Mouse (Mus musculus): ENCODE measurements at regions not wholly inside any gene's neighbourhood (a gene's known extent, or its start where the extent isn't known, plus 50 kb on each side); places are given as distances from the start of the nearest gene placed in this dataset.
"Not testable (repeated sequence)": the region's sequence is repeated elsewhere in the genome, so short reads cannot be mapped to it uniquely, and the experiment has no call there.

DNA sequence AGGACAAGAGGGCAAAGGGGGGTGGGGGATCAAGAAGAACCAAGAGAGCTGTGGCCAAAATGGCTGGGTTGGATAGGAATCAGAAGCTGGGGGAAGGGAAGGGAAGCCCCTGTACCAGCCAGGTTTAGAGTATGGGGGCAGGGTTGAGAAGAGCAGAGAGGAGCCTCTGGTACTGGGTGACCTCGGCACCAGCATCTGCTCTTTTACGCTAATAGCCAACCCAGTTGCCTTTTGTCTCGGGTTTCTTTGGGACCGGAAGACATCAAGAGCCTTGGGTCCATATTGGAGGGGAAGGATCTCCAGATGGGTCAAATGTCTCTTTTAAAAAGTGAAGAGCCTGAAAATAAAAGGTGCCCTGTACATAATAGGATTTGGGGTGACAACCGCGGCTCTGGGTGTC lies 493.0 kb upstream of the Gulo start:
- no peak for DNase-seq (ENCODE audit: low spot score)
- 83% methylated on average over 6 of the region's 6 CpGs for WGBS
- Histone ChIP-seq H3K36me3 (ENCODE audit: control insufficient read depth, insufficient read depth, low read length) (no peaks in the 10 kb centered on the region), H3K4me3 (ENCODE audit: low read depth, low read length) (no peak overlapping the region), H3K27me3 (replicated peaks; ENCODE audit: control insufficient read depth, insufficient read depth, low read length) (no peaks in the 10 kb centered on the region), H3K4me2 (ENCODE audit: low read depth, low read length) (no peak overlapping the region), H3K27ac (replicated peaks; ENCODE audit: low read depth, low read length) (no peak overlapping the region), H3K9me3 (ENCODE audit: control insufficient read depth, low read length) (no peaks in the 10 kb centered on the region), H3K4me1 (ENCODE audit: control insufficient read depth, insufficient read depth, low read length) (peaks cover 16% of the 10 kb centered on the region), H3K9ac (ENCODE audit: low read depth, low read length) (no peak overlapping the region)
- ATAC-seq (ENCODE audit: low read depth) = no peak

DNA sequence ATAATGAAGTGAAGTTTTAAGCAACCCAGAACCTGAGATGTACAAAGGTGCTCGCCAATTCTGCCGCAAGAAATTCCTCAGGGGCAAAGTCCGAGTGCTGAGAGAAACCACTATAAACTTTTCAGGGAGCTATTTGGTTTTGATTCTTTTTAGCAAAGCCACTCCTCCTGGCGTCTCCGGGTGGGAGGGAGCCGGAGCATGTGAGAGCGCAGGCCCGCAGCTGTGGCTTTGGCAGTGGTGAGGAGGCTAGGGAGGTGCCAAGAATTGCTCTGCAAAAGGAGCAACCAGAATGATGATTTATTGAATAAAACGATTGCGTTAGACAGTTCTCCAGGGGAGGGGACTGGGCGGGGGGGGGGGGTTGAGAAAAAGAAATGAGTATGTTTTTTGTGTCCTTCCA lies 490.9 kb upstream of the Gulo start:
- peak; percentile 95 for DNase-seq (ENCODE audit: low spot score)
- H3K4me1 ChIP-seq (ENCODE audit: control insufficient read depth, insufficient read depth, low read length) = peaks cover 16% of the 10 kb centered on the region
- H3K9me3 ChIP-seq (ENCODE audit: control insufficient read depth, low read length) = no peaks in the 10 kb centered on the region
- 0 out of 2 replicates have a peak overlapping the region, but pooled peaks have one; percentile 0 for H3K4me3 ChIP-seq (ENCODE audit: low read depth, low read length)
- ATAC-seq (ENCODE audit: low read depth) = peak; percentile 83
- no peak overlapping the region for H3K9ac ChIP-seq (ENCODE audit: low read depth, low read length)
- 10% methylated on average over 10 of the region's 11 CpGs for WGBS
- H3K4me2 ChIP-seq (ENCODE audit: low read depth, low read length) = peak overlapping the region; percentile 27
- 0 out of 2 replicates have a peak overlapping the region, but pooled peaks have one; percentile 36 for H3K27ac ChIP-seq (replicated peaks; ENCODE audit: low read depth, low read length)
- no peaks in the 10 kb centered on the region for H3K27me3 ChIP-seq (replicated peaks; ENCODE audit: control insufficient read depth, insufficient read depth, low read length)
- H3K36me3 ChIP-seq (ENCODE audit: control insufficient read depth, insufficient read depth, low read length) = no peaks in the 10 kb centered on the region

DNA sequence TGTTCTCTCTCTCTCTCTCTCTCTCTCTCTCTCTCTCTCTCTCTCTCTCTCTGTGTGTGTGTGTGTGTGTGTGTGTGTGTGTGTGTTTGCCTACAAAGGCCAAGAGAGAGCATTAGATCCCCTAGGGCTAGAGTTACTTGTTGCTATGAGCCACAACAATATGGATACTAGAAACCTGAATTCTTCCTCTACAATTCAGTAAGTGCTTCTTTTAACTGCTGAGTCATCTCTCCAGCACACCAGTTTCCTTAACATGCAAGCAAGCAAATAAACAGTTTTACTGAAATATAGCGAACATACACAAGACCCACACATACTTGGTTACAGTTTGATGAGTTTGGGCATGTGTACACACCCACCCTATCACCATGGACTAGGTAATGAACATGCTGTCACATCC lies 486.1 kb upstream of the Gulo start:
- H3K27me3 ChIP-seq (replicated peaks; ENCODE audit: control insufficient read depth, insufficient read depth, low read length) = no peaks in the 10 kb centered on the region
- H3K4me1 ChIP-seq (ENCODE audit: control insufficient read depth, insufficient read depth, low read length) = peaks cover 11% of the 10 kb centered on the region
- ATAC-seq (ENCODE audit: low read depth) (no peak), DNase-seq (ENCODE audit: low spot score) (no peak)
- WGBS = 77% methylated on average over 1 of the region's 1 CpGs
- H3K4me3 ChIP-seq (ENCODE audit: low read depth, low read length) = no peak overlapping the region
- no peak overlapping the region for H3K9ac ChIP-seq (ENCODE audit: low read depth, low read length)
- H3K27ac ChIP-seq (replicated peaks; ENCODE audit: low read depth, low read length) = no peak overlapping the region; the same call in 1 of the 2 replicates
- no peak overlapping the region for H3K4me2 ChIP-seq (ENCODE audit: low read depth, low read length)
- H3K36me3 ChIP-seq (ENCODE audit: control insufficient read depth, insufficient read depth, low read length) = no peaks in the 10 kb centered on the region
- no peaks in the 10 kb centered on the region for H3K9me3 ChIP-seq (ENCODE audit: control insufficient read depth, low read length)

DNA sequence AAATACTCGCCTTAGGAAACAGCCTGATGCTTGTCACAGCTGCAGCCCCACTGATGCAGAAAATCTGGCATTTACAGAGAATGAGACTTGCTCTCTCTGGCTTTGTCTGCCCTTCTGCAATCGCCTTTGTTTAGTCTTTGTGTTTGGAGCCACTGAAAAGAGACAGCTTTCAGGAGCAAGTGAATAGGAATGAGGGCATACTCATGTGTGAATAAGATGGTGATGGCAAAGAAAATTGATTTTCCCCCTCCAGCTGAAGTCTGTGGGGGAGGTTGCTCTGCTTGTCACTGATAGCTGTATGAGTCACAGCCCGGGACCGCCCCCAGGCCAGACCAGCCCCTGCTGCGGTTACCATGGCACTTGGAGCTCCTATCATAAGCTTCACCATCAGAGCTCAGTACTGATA lies 485.5 kb upstream of the Gulo start:
- H3K36me3 ChIP-seq (ENCODE audit: control insufficient read depth, insufficient read depth, low read length) = no peaks in the 10 kb centered on the region
- no peak overlapping the region for H3K9ac ChIP-seq (ENCODE audit: low read depth, low read length)
- 0 out of 2 replicates have a peak overlapping the region, but pooled peaks have one; percentile 3 for H3K4me2 ChIP-seq (ENCODE audit: low read depth, low read length)
- peaks cover 9% of the 10 kb centered on the region for H3K4me1 ChIP-seq (ENCODE audit: control insufficient read depth, insufficient read depth, low read length)
- no peak overlapping the region for H3K4me3 ChIP-seq (ENCODE audit: low read depth, low read length)
- no peaks in the 10 kb centered on the region for H3K9me3 ChIP-seq (ENCODE audit: control insufficient read depth, low read length)
- WGBS = 8% methylated on average over 5 of the region's 5 CpGs
- no peaks in the 10 kb centered on the region for H3K27me3 ChIP-seq (replicated peaks; ENCODE audit: control insufficient read depth, insufficient read depth, low read length)
- peak; percentile 89 for DNase-seq (ENCODE audit: low spot score)
- H3K27ac ChIP-seq (replicated peaks; ENCODE audit: low read depth, low read length) = no peak overlapping the region; the same call in 1 of the 2 replicates
- ATAC-seq (ENCODE audit: low read depth) = peak; percentile 97

DNA sequence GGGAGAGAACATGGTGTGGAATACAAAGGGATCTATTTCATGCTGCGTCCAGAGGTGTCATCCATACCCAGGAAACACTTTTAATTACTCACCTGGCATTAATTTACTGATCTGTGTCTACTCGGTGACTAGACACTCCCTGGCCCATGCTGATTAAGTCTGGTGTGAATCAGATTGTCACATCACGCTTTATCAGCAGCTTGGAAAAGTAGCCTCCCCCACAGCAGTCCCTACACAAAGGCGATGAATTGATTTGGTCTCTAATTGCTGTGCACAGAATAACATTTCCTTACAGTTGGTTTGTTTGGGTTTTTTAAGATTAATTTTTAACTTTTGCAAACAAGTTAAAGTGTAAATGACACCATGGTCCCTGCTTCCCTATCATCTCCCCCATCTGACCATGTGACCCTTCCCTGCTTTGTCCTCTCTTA lies 484.7 kb upstream of the Gulo start:
- no peak overlapping the region for H3K4me2 ChIP-seq (ENCODE audit: low read depth, low read length)
- H3K27ac ChIP-seq (replicated peaks; ENCODE audit: low read depth, low read length) = no peak overlapping the region; the same call in 1 of the 2 replicates
- H3K27me3 ChIP-seq (replicated peaks; ENCODE audit: control insufficient read depth, insufficient read depth, low read length) = no peaks in the 10 kb centered on the region
- ATAC-seq (ENCODE audit: low read depth) = no peak
- no peak overlapping the region for H3K4me3 ChIP-seq (ENCODE audit: low read depth, low read length)
- H3K9me3 ChIP-seq (ENCODE audit: control insufficient read depth, low read length) = no peaks in the 10 kb centered on the region
- 42% methylated on average over 4 of the region's 4 CpGs for WGBS
- H3K9ac ChIP-seq (ENCODE audit: low read depth, low read length) = no peak overlapping the region
- no peaks in the 10 kb centered on the region for H3K36me3 ChIP-seq (ENCODE audit: control insufficient read depth, insufficient read depth, low read length)
- no peak for DNase-seq (ENCODE audit: low spot score)
- H3K4me1 ChIP-seq (ENCODE audit: control insufficient read depth, insufficient read depth, low read length) = peaks cover 7% of the 10 kb centered on the region; the same call in 1 of the 2 replicates

DNA sequence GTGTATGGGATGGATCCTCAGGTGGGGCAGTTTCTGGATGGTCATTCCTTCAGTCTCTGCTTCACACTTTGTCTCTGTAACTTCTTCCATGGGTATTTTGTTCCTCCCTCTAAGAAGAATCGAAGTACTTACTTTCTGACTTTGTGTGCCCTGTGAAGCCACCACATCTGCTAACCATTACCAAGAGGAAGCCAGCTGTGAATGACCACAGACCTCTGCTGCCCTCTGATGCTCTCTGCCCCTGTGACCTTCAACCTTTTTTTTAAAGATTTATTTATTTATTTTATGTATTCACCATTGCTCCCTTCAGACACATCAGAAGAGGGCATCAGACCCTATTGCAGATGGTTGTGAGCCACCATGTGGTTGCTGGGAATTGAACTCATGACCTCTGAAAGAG lies 475.7 kb upstream of the Gulo start:
- not testable (repeated sequence) for H3K4me2 ChIP-seq (ENCODE audit: low read depth, low read length); H3K36me3 ChIP-seq (ENCODE audit: control insufficient read depth, insufficient read depth, low read length); ATAC-seq (ENCODE audit: low read depth); H3K4me3 ChIP-seq (ENCODE audit: low read depth, low read length); H3K4me1 ChIP-seq (ENCODE audit: control insufficient read depth, insufficient read depth, low read length); H3K9ac ChIP-seq (ENCODE audit: low read depth, low read length); DNase-seq (ENCODE audit: low spot score); H3K27me3 ChIP-seq (replicated peaks; ENCODE audit: control insufficient read depth, insufficient read depth, low read length); H3K27ac ChIP-seq (replicated peaks; ENCODE audit: low read depth, low read length); H3K9me3 ChIP-seq (ENCODE audit: control insufficient read depth, low read length)
- WGBS = 50% methylated on average over 1 of the region's 1 CpGs

DNA sequence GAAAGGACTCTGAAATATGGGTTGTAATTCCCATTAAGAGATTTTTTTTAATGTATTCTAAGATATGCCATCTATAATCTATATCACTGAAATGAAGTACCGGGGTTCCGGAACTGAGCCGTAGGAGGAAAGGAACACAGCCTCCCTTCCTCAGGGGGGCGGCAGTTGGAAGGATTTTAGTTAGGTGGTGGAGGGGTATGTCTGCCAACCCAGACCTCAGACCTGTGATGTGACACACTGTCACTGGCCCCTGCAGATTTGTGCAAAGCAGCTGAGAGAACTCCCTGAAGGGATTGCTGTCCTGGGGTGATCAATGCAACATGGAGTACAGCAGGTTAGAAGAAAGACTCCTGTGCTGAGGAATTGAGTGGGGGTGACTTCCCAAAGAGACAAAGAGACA lies 470.2 kb upstream of the Gulo start:
- Histone ChIP-seq H3K9me3 (ENCODE audit: control insufficient read depth, low read length) (peaks cover 3% of the 10 kb centered on the region; the same call in 1 of the 2 replicates), H3K36me3 (ENCODE audit: control insufficient read depth, insufficient read depth, low read length) (no peaks in the 10 kb centered on the region), H3K4me1 (ENCODE audit: control insufficient read depth, insufficient read depth, low read length) (peaks cover 7% of the 10 kb centered on the region; the same call in 1 of the 2 replicates), H3K4me3 (ENCODE audit: low read depth, low read length) (no peak overlapping the region), H3K27ac (replicated peaks; ENCODE audit: low read depth, low read length) (no peak overlapping the region), H3K4me2 (ENCODE audit: low read depth, low read length) (no peak overlapping the region), H3K27me3 (replicated peaks; ENCODE audit: control insufficient read depth, insufficient read depth, low read length) (no peaks in the 10 kb centered on the region), H3K9ac (ENCODE audit: low read depth, low read length) (no peak overlapping the region)
- no peak for ATAC-seq (ENCODE audit: low read depth)
- no peak for DNase-seq (ENCODE audit: low spot score)
- 72% methylated on average over 4 of the region's 4 CpGs for WGBS

DNA sequence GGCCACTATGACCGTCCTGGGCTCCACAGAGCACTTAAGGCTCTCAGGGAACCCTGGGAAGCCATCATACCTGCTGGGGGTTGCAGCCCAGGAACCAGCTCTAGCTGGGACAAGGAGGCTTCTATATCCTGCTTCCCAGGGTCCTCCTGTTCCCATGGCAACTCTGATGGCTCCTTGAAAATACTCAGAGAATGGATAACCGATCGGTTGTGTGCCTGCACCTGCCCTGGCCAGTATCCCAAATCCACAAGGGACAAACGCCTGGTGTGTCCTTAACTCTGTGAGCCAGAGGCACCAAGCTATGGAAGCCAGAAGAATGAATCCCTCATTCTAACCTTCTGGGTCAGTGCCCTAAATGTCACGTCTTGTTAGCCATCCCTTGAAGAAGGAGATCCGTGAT lies 469.6 kb upstream of the Gulo start:
- Histone ChIP-seq H3K27me3 (replicated peaks; ENCODE audit: control insufficient read depth, insufficient read depth, low read length) (no peaks in the 10 kb centered on the region), H3K4me1 (ENCODE audit: control insufficient read depth, insufficient read depth, low read length) (peaks cover 7% of the 10 kb centered on the region; the same call in 1 of the 2 replicates), H3K9me3 (ENCODE audit: control insufficient read depth, low read length) (peaks cover 3% of the 10 kb centered on the region; the same call in 1 of the 2 replicates), H3K9ac (ENCODE audit: low read depth, low read length) (no peak overlapping the region), H3K36me3 (ENCODE audit: control insufficient read depth, insufficient read depth, low read length) (no peaks in the 10 kb centered on the region), H3K4me3 (ENCODE audit: low read depth, low read length) (no peak overlapping the region), H3K27ac (replicated peaks; ENCODE audit: low read depth, low read length) (no peak overlapping the region), H3K4me2 (ENCODE audit: low read depth, low read length) (peak overlapping the region; percentile 18; the same call in 1 of the 2 replicates)
- no peak for ATAC-seq (ENCODE audit: low read depth)
- 34% methylated on average over 6 of the region's 6 CpGs for WGBS
- peak; percentile 27 for DNase-seq (ENCODE audit: low spot score)

DNA sequence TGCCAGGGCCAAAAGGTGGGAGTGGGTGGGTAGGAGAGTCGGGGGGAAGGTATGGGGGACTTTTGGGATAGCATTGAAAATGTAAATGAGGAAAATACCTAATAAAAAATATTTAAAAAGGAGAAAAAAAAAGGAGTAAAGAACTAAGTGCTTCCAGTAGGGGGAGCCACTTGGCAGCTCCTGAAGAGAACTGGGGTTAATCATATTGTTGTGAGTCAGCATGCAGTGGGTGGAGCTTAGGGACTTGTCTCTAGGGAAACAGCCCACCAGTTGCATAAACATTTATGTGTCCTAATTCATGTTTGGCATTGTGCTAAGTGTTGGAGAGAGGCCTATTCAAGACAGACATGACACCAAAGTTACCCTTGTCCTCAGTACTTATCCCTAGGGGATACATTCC lies 466.0 kb upstream of the Gulo start:
- no peak overlapping the region for H3K27ac ChIP-seq (replicated peaks; ENCODE audit: low read depth, low read length)
- 68% methylated on average over 1 of the region's 1 CpGs for WGBS
- no peaks in the 10 kb centered on the region for H3K9me3 ChIP-seq (ENCODE audit: control insufficient read depth, low read length)
- H3K4me2 ChIP-seq (ENCODE audit: low read depth, low read length) = no peak overlapping the region
- no peaks in the 10 kb centered on the region for H3K27me3 ChIP-seq (replicated peaks; ENCODE audit: control insufficient read depth, insufficient read depth, low read length)
- DNase-seq (ENCODE audit: low spot score) (no peak), ATAC-seq (ENCODE audit: low read depth) (no peak)
- no peaks in the 10 kb centered on the region for H3K36me3 ChIP-seq (ENCODE audit: control insufficient read depth, insufficient read depth, low read length)
- peaks cover 7% of the 10 kb centered on the region; the same call in 1 of the 2 replicates for H3K4me1 ChIP-seq (ENCODE audit: control insufficient read depth, insufficient read depth, low read length)
- no peak overlapping the region for H3K4me3 ChIP-seq (ENCODE audit: low read depth, low read length)
- no peak overlapping the region for H3K9ac ChIP-seq (ENCODE audit: low read depth, low read length)
